Mouse (Mus musculus) stomach, embryonic 15.5 days (tissue): Measurements from ENCODE around the gene Bmp8b. TPM values are rescaled to one million over a fixed set of nuclear protein-coding genes. Genes with fewer than 3 reads are reported as not detected.
"Not testable (repeated sequence)": the region's sequence is repeated elsewhere in the genome, so short reads cannot be mapped to it uniquely, and the experiment has no call there.

Source experiments
- ATAC-seq: fragments of 200-750 bp; cut with Nextera tagmentation; 2 replicates; pipeline ENCODE4 v1.8.0; 2017; ENCODE audit warnings: low read depth, moderate number of reproducible peaks, moderate TSS enrichment; ENCODE audit not compliant: insufficient read depth, low FRiP score
- H3K27ac ChIP-seq: fragments of 300-500 bp; sonication (generic); 2 replicates; pipeline ENCODE4 v1.5.1; 2015; ENCODE audit warnings: mild to moderate bottlenecking, inconsistent platforms
- H3K27me3 ChIP-seq: fragments of 300-500 bp; sonication (generic); replicated peaks from 2 replicates; pipeline ENCODE4 v1.6.1; 2015; ENCODE audit warnings: inconsistent platforms
- H3K36me3 ChIP-seq: fragments of 300-500 bp; sonication (generic); 2 replicates; pipeline ENCODE4 v1.6.1; 2015; ENCODE audit warnings: inconsistent platforms
- H3K4me1 ChIP-seq: fragments of 300-500 bp; sonication (generic); 2 replicates; pipeline ENCODE4 v1.6.1; 2015; ENCODE audit warnings: inconsistent platforms
- H3K4me2 ChIP-seq: fragments of 300-500 bp; sonication (generic); 2 replicates; pipeline ENCODE4 v1.6.1; 2015; ENCODE audit warnings: mild to moderate bottlenecking, inconsistent platforms
- H3K4me3 ChIP-seq: fragments of 300-500 bp; sonication (generic); replicated peaks from 2 replicates; pipeline ENCODE4 v1.5.1; 2015; ENCODE audit warnings: inconsistent platforms
- H3K9ac ChIP-seq: fragments of 300-500 bp; sonication (generic); 2 replicates; pipeline ENCODE4 v1.6.1; 2015; ENCODE audit warnings: inconsistent platforms
- H3K9me3 ChIP-seq: fragments of 300-500 bp; sonication (generic); 2 replicates; pipeline ENCODE4 v1.6.1; 2016; ENCODE audit warnings: inconsistent platforms
- WGBS: fragments of 180-500 bp; shearing (Covaris S2); methylation state at CpG from one replicate; pipeline ENCODE4 v1.1.7; 2015; 5-methylcytosine and 5-hydroxymethylcytosine counted together
- polyA plus RNA-seq: library from polyadenylated mRNA; unstranded; fragments of >200 nt; fragmentation: Nextera tagmentation; extraction: Ambion mirVana; gene quantifications from 2 replicates; pipeline ENCODE4 v1.2.1, GENCODE M21; 2015

The Bmp8b gene
- polyA plus RNA-seq, 1 experiment from 2014 or later, result 0.81 TPM

GRCm38 (mm10) chr4:123114651-123115050 lies 9.7 kb downstream of the Bmp8b start:
- H3K4me2 ChIP-seq, H3K4me3 ChIP-seq, ATAC-seq, H3K9ac ChIP-seq, H3K27ac ChIP-seq, H3K9me3 ChIP-seq, H3K4me1 ChIP-seq, H3K36me3 ChIP-seq, H3K27me3 ChIP-seq: not testable (repeated sequence)
- 92% methylated on average over 4 of the region's 4 CpGs for whole genome bisulfite sequencing

GRCm38 (mm10) chr4:123116011-123116410 lies 11.0 kb downstream of the Bmp8b start, which contains the start of gene Oxct2b:
Gene Oxct2b, plus strand, starts transcription at chr4:123116266.
- Histone ChIP-seq H3K9me3 (no peaks in the 10 kb centered on the region), H3K4me3 (peak within 1 kb of the TSS; percentile 30), H3K4me2 (peak within 1 kb of the TSS; percentile 60), H3K36me3 (no peaks in the 10 kb centered on the region), H3K4me1 (0 out of 2 replicates have a peak, but pooled peaks cover 2% of the 10 kb centered on the region), H3K27ac (no peak within 1 kb of the TSS), H3K9ac (no peak within 1 kb of the TSS), H3K27me3 (peaks cover 8% of the 10 kb centered on the region)
- ATAC-seq, result no peak
- 5% methylated on average over 21 of the region's 22 CpGs for WGBS

- not testable (repeated sequence) for H3K27ac ChIP-seq, H3K4me1 ChIP-seq, H3K9me3 ChIP-seq, H3K27me3 ChIP-seq, H3K9ac ChIP-seq, H3K36me3 ChIP-seq
- 0 out of 2 replicates have a peak, but pooled peaks have one; percentile 15 for ATAC-seq
- Histone ChIP-seq H3K4me3 (peak overlapping the region; percentile 30), H3K4me2 (peak overlapping the region; percentile 60)
- 10% methylated on average over 39 of the region's 42 CpGs for WGBS
These were observed 11.7 kb downstream of the Bmp8b start for GRCm38 (mm10) chr4:123116640-123117039.

GRCm38 (mm10) chr4:123121286-123121685 lies 16.3 kb downstream of the Bmp8b start:
- H3K9ac ChIP-seq, result no peak overlapping the region
- no peaks in the 10 kb centered on the region for H3K4me1 ChIP-seq
- H3K27me3 ChIP-seq, result peaks cover 3% of the 10 kb centered on the region; the same call in 1 of the 2 replicates
- no peak for ATAC-seq
- WGBS, result 89% methylated on average over 2 of the region's 2 CpGs
- H3K36me3 ChIP-seq, result peaks cover 12% of the 10 kb centered on the region
- no peak overlapping the region for H3K27ac ChIP-seq
- H3K4me3 ChIP-seq, result no peak overlapping the region
- no peak overlapping the region for H3K4me2 ChIP-seq
- H3K9me3 ChIP-seq, result no peaks in the 10 kb centered on the region

GRCm38 (mm10) chr4:123126626-123127025 lies 21.7 kb downstream of the Bmp8b start:
- H3K36me3 ChIP-seq, result peaks cover 38% of the 10 kb centered on the region
- H3K4me3 ChIP-seq, result no peak overlapping the region
- WGBS, result 96% methylated on average over 7 of the region's 7 CpGs
- H3K9me3 ChIP-seq, result no peaks in the 10 kb centered on the region
- no peak overlapping the region for H3K4me2 ChIP-seq
- H3K27ac ChIP-seq, result no peak overlapping the region
- no peaks in the 10 kb centered on the region for H3K27me3 ChIP-seq
- no peaks in the 10 kb centered on the region for H3K4me1 ChIP-seq
- H3K9ac ChIP-seq, result no peak overlapping the region
- no peak for ATAC-seq

GRCm38 (mm10) chr4:123127051-123127450 lies 22.1 kb downstream of the Bmp8b start:
- no peaks in the 10 kb centered on the region for H3K9me3 ChIP-seq
- no peaks in the 10 kb centered on the region for H3K4me1 ChIP-seq
- ATAC-seq, result no peak
- H3K36me3 ChIP-seq, result peaks cover 42% of the 10 kb centered on the region
- no peak overlapping the region for H3K27ac ChIP-seq
- H3K27me3 ChIP-seq, result no peaks in the 10 kb centered on the region
- H3K9ac ChIP-seq, result no peak overlapping the region
- no peak overlapping the region for H3K4me2 ChIP-seq
- H3K4me3 ChIP-seq, result no peak overlapping the region
- WGBS, result 88% methylated on average over 4 of the region's 4 CpGs

GRCm38 (mm10) chr4:123137551-123137950 lies 32.6 kb downstream of the Bmp8b start:
- Histone ChIP-seq H3K4me2 (no peak overlapping the region), H3K27ac (no peak overlapping the region), H3K9ac (no peak overlapping the region), H3K36me3 (peaks cover 30% of the 10 kb centered on the region), H3K4me3 (no peak overlapping the region), H3K4me1 (peaks cover 4% of the 10 kb centered on the region), H3K9me3 (no peaks in the 10 kb centered on the region), H3K27me3 (no peaks in the 10 kb centered on the region)
- no peak for ATAC-seq
- 84% methylated on average over 3 of the region's 3 CpGs for WGBS

GRCm38 (mm10) chr4:123139513-123140154 lies 34.7 kb downstream of the Bmp8b start, which contains the start of gene Ppie:
Gene Ppie, minus strand, starts transcription at chr4:123139951.
- peak within 1 kb of the TSS; percentile 34; the same call in 1 of the 2 replicates for H3K9ac ChIP-seq
- no peaks in the 10 kb centered on the region for H3K9me3 ChIP-seq
- no peaks in the 10 kb centered on the region for H3K27me3 ChIP-seq
- peaks cover 17% of the 10 kb centered on the region for H3K36me3 ChIP-seq
- WGBS, result under 1% methylated on average over 34 of the region's 34 CpGs
- H3K27ac ChIP-seq, result peak within 1 kb of the TSS; percentile 91
- peaks cover 4% of the 10 kb centered on the region for H3K4me1 ChIP-seq
- H3K4me2 ChIP-seq, result peak within 1 kb of the TSS; percentile 84
- peak; percentile 98 for ATAC-seq
- H3K4me3 ChIP-seq, result peak within 1 kb of the TSS; percentile 66

- Histone ChIP-seq H3K36me3 (no peaks in the 10 kb centered on the region), H3K4me2 (no peak overlapping the region), H3K4me1 (no peaks in the 10 kb centered on the region), H3K27ac (no peak overlapping the region), H3K9me3 (no peaks in the 10 kb centered on the region), H3K4me3 (no peak overlapping the region), H3K27me3 (no peaks in the 10 kb centered on the region), H3K9ac (no peak overlapping the region)
- 73% methylated on average over 5 of the region's 5 CpGs for WGBS
- ATAC-seq, result no peak
These were observed 42.6 kb downstream of the Bmp8b start for GRCm38 (mm10) chr4:123147446-123148150.

GRCm38 (mm10) chr4:123152003-123152402 lies 47.0 kb downstream of the Bmp8b start:
- Histone ChIP-seq H3K4me1 (no peaks in the 10 kb centered on the region), H3K36me3 (no peaks in the 10 kb centered on the region), H3K27me3 (no peaks in the 10 kb centered on the region), H3K4me2 (no peak overlapping the region), H3K9me3 (no peaks in the 10 kb centered on the region), H3K9ac (no peak overlapping the region), H3K27ac (no peak overlapping the region), H3K4me3 (no peak overlapping the region)
- ATAC-seq, result no peak
- WGBS, result 74% methylated on average over 4 of the region's 4 CpGs

- H3K27me3 ChIP-seq, result no peaks in the 10 kb centered on the region
- no peak overlapping the region for H3K9ac ChIP-seq
- ATAC-seq, result no peak
- no peaks in the 10 kb centered on the region for H3K4me1 ChIP-seq
- no peaks in the 10 kb centered on the region for H3K36me3 ChIP-seq
- H3K4me3 ChIP-seq, result no peak overlapping the region
- 34% methylated on average over 5 of the region's 5 CpGs for WGBS
- no peak overlapping the region for H3K27ac ChIP-seq
- H3K9me3 ChIP-seq, result no peaks in the 10 kb centered on the region
- H3K4me2 ChIP-seq, result no peak overlapping the region
These were observed 48.0 kb downstream of the Bmp8b start for GRCm38 (mm10) chr4:123152976-123153375.

GRCm38 (mm10) chr4:123155004-123155403 lies 50.0 kb downstream of the Bmp8b start:
- WGBS, result 16% methylated on average over 4 of the region's 4 CpGs
- no peak for ATAC-seq
- Histone ChIP-seq H3K9me3 (no peaks in the 10 kb centered on the region), H3K27me3 (no peaks in the 10 kb centered on the region), H3K4me3 (no peak overlapping the region), H3K27ac (no peak overlapping the region), H3K9ac (no peak overlapping the region), H3K4me1 (no peaks in the 10 kb centered on the region), H3K36me3 (no peaks in the 10 kb centered on the region), H3K4me2 (no peak overlapping the region)
